Mouse (Mus musculus) naive thymus-derived CD4-positive, alpha-beta T cell, adult 2 months (primary cell): ENCODE data around the gene Lca5l.
"Not testable (repeated sequence)": the region's sequence is repeated elsewhere in the genome, so short reads cannot be mapped to it uniquely, and the experiment has no call there.

Experiments used
- DNase-seq: peaks from one replicate; pipeline ENCODE4 v3.0.0-alpha.2; 2011; ENCODE audit warnings: low read depth

Gene Lca5l

GRCm38 (mm10) chr16:96165723-96166264 lies 26.3 kb downstream of the Lca5l start:
- DNase-seq, result no peak

GRCm38 (mm10) chr16:96161336-96161735 lies 30.7 kb downstream of the Lca5l start:
- no peak for DNase-seq

GRCm38 (mm10) chr16:96160927-96161326 lies 31.1 kb downstream of the Lca5l start:
- DNase-seq, result no peak

GRCm38 (mm10) chr16:96159794-96160346 lies 32.2 kb downstream of the Lca5l start:
- DNase-seq, result no peak

GRCm38 (mm10) chr16:96159091-96159731 lies 32.9 kb downstream of the Lca5l start:
- DNase-seq, result peak; percentile 48

GRCm38 (mm10) chr16:96158511-96159080 lies 33.5 kb downstream of the Lca5l start:
- DNase-seq, result no peak

- DNase-seq, result no peak
Observed at GRCm38 (mm10) chr16:96157171-96157570, 34.9 kb downstream of the Lca5l start.

GRCm38 (mm10) chr16:96156019-96156418 lies 36.1 kb downstream of the Lca5l start:
- DNase-seq, result no peak

- no peak for DNase-seq
Observed at GRCm38 (mm10) chr16:96154476-96154875, 37.6 kb downstream of the Lca5l start.

- peak; percentile 78 for DNase-seq
Observed at GRCm38 (mm10) chr16:96151551-96151950, 40.5 kb downstream of the Lca5l start.

- DNase-seq, result no peak
Observed at GRCm38 (mm10) chr16:96150995-96151394, 41.1 kb downstream of the Lca5l start.

GRCm38 (mm10) chr16:96149311-96149710 lies 42.8 kb downstream of the Lca5l start:
- no peak for DNase-seq

- DNase-seq, result no peak
Observed at GRCm38 (mm10) chr16:96148834-96149233, 43.2 kb downstream of the Lca5l start.

GRCm38 (mm10) chr16:96145814-96146213 lies 46.3 kb downstream of the Lca5l start:
- no peak for DNase-seq

- peak; percentile 100 for DNase-seq
Observed at GRCm38 (mm10) chr16:96145110-96145800, 46.8 kb downstream of the Lca5l start, which contains the start of gene Wrb. TSS of gene Wrb (plus strand) at chr16:96145407.

GRCm38 (mm10) chr16:96144748-96145109 lies 47.3 kb downstream of the Lca5l start:
- not testable (repeated sequence) for DNase-seq

- DNase-seq, result no peak
Observed at GRCm38 (mm10) chr16:96128466-96128865, 63.6 kb downstream of the Lca5l start.

- peak; percentile 94 for DNase-seq
Observed at GRCm38 (mm10) chr16:96127657-96128344, 64.3 kb downstream of the Lca5l start, which contains the start of gene Hmgn1. TSS of gene Hmgn1 (minus strand) at chr16:96127729.

- no peak for DNase-seq
Observed at GRCm38 (mm10) chr16:96127288-96127656, 64.8 kb downstream of the Lca5l start.

GRCm38 (mm10) chr16:96126684-96127171 lies 65.3 kb downstream of the Lca5l start:
- peak; percentile 47 for DNase-seq

- DNase-seq, result no peak
Observed at GRCm38 (mm10) chr16:96120022-96120623, 71.9 kb downstream of the Lca5l start.
